7 mouse cellular contexts compared by ENCODE assay signal in the genomic region with DNA sequence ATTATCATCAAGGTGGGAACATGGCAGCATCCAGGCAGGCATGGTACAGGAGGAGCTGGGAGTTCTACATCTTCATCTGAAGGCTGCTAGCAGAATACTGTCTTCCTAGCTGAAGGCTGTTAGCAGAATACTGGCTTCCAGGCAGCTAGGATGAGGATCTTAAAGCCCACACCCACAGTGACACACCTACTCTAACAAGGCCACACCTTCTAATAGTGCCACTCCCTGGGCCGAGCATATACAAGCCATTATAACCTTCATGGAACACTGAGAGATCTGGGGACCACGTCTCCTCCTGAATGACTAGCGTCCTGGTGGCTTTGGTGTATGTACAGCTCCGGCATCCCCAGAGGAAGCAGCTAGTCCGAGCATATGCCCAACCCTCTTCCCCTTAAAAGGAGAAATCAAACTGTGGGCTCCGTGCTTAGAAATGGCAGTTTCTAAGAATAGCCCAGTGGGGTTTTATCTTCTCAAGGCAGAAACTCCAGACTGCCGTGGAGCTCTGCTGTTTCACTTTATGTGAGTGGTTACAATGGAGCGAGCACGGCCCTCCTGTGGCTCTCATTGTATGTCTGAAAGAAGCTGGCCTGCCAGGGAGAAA. TPM values are rescaled to one million over a fixed set of nuclear protein-coding genes. Genes with fewer than 3 reads are reported as not detected.
DNase-seq lines count a peak whose midpoint lies in the region; ATAC-seq and TF ChIP-seq lines count a peak whose summit lies in the region.
"Not testable (repeated sequence)": the region's sequence is repeated elsewhere in the genome, so short reads cannot be mapped to it uniquely, and the experiment has no call there.

No protein-coding gene starts in this region.

- DNase-seq in G1E (ENCODE audit: low spot score), result peak; percentile 62
- peak; percentile 62 for DNase-seq in c-Kit-positive CD71-positive TER-119-negative erythroid progenitor cells, embryonic 14.5 days (ENCODE audit: low read depth)
- DNase-seq in left cerebral cortex, adult 2 months (ENCODE audit: extremely low spot score in 1 of 2, low spot score in 2 of 2), result not testable (repeated sequence)
- DNase-seq in right cerebral cortex, adult 18-20 months, result peak; percentile 48

- peak overlapping the region; percentile 43 for H3K27ac ChIP-seq in forebrain, embryonic 15.5 days (replicated peaks)
- H3K27ac ChIP-seq in heart, embryonic 14.5 days (replicated peaks in 1 of 2; ENCODE audit: control insufficient read depth in 1 of 2, insufficient read depth in 1 of 2, low read depth in 2 of 2, low read length in 2 of 2), result peak overlapping the region; percentile 7 to 59; a peak in 2 of 4 replicates
- H3K27ac ChIP-seq in left cerebral cortex, adult 2 months, result peak overlapping the region; percentile 77
- peak overlapping the region; percentile 53 for H3K27ac ChIP-seq in liver, embryonic 16.5 days (ENCODE audit: low read length)

- H3K27me3 ChIP-seq in G1E (ENCODE audit: insufficient read depth, low read length); forebrain, embryonic 15.5 days; heart, embryonic 14.5 days (ENCODE audit: control insufficient read depth, insufficient read depth, low read length); liver, embryonic 16.5 days (ENCODE audit: control insufficient read depth, insufficient read depth, low read depth, low read length): not testable (repeated sequence)

- H3K9me3 ChIP-seq in G1E (replicated peaks); forebrain, embryonic 15.5 days; heart, embryonic 14.5 days (ENCODE audit: control insufficient read depth, low read length); liver, embryonic 16.5 days (replicated peaks; ENCODE audit: control insufficient read depth, low read length): not testable (repeated sequence)

- intact Hi-C loops in left cerebral cortex, adult 2 months (cut with DNase I), result not testable (repeated sequence)

- H3K4me1 ChIP-seq in G1E (ENCODE audit: insufficient read depth, low read depth, low read length), result peaks cover 68% of the 10 kb centered on the region
- not testable (repeated sequence) for H3K4me1 ChIP-seq in forebrain, embryonic 15.5 days; heart, embryonic 14.5 days (ENCODE audit: control insufficient read depth in 2 of 2, insufficient read depth in 2 of 2, low read length in 2 of 2)
- H3K4me1 ChIP-seq in liver, embryonic 16.5 days (ENCODE audit: control insufficient read depth, low read depth, low read length), result peaks cover 17% of the 10 kb centered on the region

- peak; percentile 75 for ATAC-seq in G1E (ENCODE audit: extremely low read depth, insufficient number of reproducible peaks, low FRiP score, poor library complexity, severe bottlenecking)
- not testable (repeated sequence) for ATAC-seq in forebrain, embryonic 15.5 days (replicated peaks); heart, embryonic 14.5 days (ENCODE audit: insufficient number of reproducible peaks, insufficient read depth, low FRiP score, low read depth)
- peak; percentile 78 for ATAC-seq in liver, embryonic 16.5 days (ENCODE audit: low read depth)

- not testable (repeated sequence) for H3K4me2 ChIP-seq in forebrain, embryonic 15.5 days (replicated peaks); heart, embryonic 14.5 days (ENCODE audit: low read length)
- peak overlapping the region; percentile 31 for H3K4me2 ChIP-seq in liver, embryonic 16.5 days (ENCODE audit: low read depth, low read length)

- peaks cover 93% of the 10 kb centered on the region for H3K36me3 ChIP-seq in G1E (replicated peaks)
- peaks cover 74% of the 10 kb centered on the region for H3K36me3 ChIP-seq in forebrain, embryonic 15.5 days
- peaks cover 95% of the 10 kb centered on the region for H3K36me3 ChIP-seq in heart, embryonic 14.5 days (ENCODE audit: control insufficient read depth, insufficient read depth, low read length)
- H3K36me3 ChIP-seq in liver, embryonic 16.5 days (ENCODE audit: control insufficient read depth, insufficient read depth), result not testable (repeated sequence)

- 41% methylated on average over 9 of the region's 9 CpGs for WGBS in forebrain, embryonic 15.5 days
- WGBS in heart, embryonic 14.5 days, result 30% methylated on average over 9 of the region's 9 CpGs
- whole genome bisulfite sequencing in liver, embryonic 16.5 days (ENCODE audit: insufficient replicate concordance), result 16% methylated on average over 9 of the region's 9 CpGs

- H3K9ac ChIP-seq in forebrain, embryonic 15.5 days (replicated peaks); heart, embryonic 14.5 days (ENCODE audit: low read length): not testable (repeated sequence)
- H3K9ac ChIP-seq in liver, embryonic 16.5 days (ENCODE audit: low read depth, low read length), result peak overlapping the region; percentile 7; the same call in 1 of the 2 replicates

- H3K4me3 ChIP-seq in G1E (ENCODE audit: low read depth, low read length), result peak overlapping the region; percentile 63; the same call in 1 of the 2 replicates
- not testable (repeated sequence) for H3K4me3 ChIP-seq in forebrain, embryonic 15.5 days; heart, embryonic 14.5 days (ENCODE audit: control insufficient read depth in 1 of 2, insufficient read depth in 1 of 2, low read depth in 1 of 2, low read length in 2 of 2); left cerebral cortex, adult 2 months
- H3K4me3 ChIP-seq in liver, embryonic 16.5 days (ENCODE audit: low read depth, low read length), result peak overlapping the region; percentile 36

- TF ChIP-seq CTCF in G1E (IDR thresholded peaks at IDR 0.05; ENCODE audit: low read depth, low read length); left cerebral cortex, adult 2 months (IDR thresholded peaks at IDR 0.05): not testable (repeated sequence)

RNA-seq across cellular contexts. Expression of a gene that starts 43.1 kb away (rescaled TPM):
- not detected in 2 replicates for total RNA-seq in G1E (2014; fragmentation: Nextera tagmentation)
- total RNA-seq in G1E (2017), result not detected in 2 replicates
- polyA plus RNA-seq in G1E (2012), result not detected in 2 replicates
- polyA plus RNA-seq in forebrain, embryonic 15.5 days (2015; fragmentation: Nextera tagmentation; extraction: Ambion mirVana), result 30.0 and 35.0 TPM in 2 replicates
- 0.72 TPM in 1 of 2 replicates, not detected in the other for polyA plus RNA-seq in heart, embryonic 14.5 days (2014; fragmentation: Nextera tagmentation; extraction: Ambion mirVana)
- total RNA-seq in left cerebral cortex, adult 2 months (2021), result 100 to 1,000 TPM; 710 to 764 TPM
- polyA plus RNA-seq in liver, embryonic 16.5 days (2015; fragmentation: Nextera tagmentation; extraction: Ambion mirVana), result 1.1 TPM in 1 of 2 replicates, not detected in the other

Comparison
In these comparisons a context has a peak if more than half of its experiments do, and no peak if none do; other contexts are left out.
1. RNA of a gene that starts 43.1 kb away (polyA plus RNA-seq): 30.0 to 35.0 TPM in forebrain, embryonic 15.5 days; 1.1 TPM in liver, embryonic 16.5 days, 0.72 TPM in heart, embryonic 14.5 days and not detected in G1E; every median in the first group is over 10 times any median in the second.
2. Peak in every context shown above with its lines, with median percentiles within 50 percentile points of each other: H3K27ac ChIP-seq.